Mouse (Mus musculus) forebrain, embryonic 11.5 days (tissue): ENCODE measurements around the gene Grm8. TPM values are rescaled to one million over a fixed set of nuclear protein-coding genes. Genes with fewer than 3 reads are reported as not detected.

Experiments used
- ATAC-seq: fragments of 200-750 bp; cut with Nextera tagmentation; replicated peaks from 2 replicates; pipeline ENCODE4 v1.8.0; 2017; ENCODE audit warnings: moderate TSS enrichment; ENCODE audit not compliant: low FRiP score
- DNase-seq: peaks from one replicate; pipeline ENCODE4 v3.0.0-alpha.2; 2017; ENCODE audit warnings: low spot score
- H3K27ac ChIP-seq: fragments of 300-500 bp; sonication (generic); 2 replicates; pipeline ENCODE4 v1.5.1; 2014; ENCODE audit warnings: low read depth, low read length
- H3K27me3 ChIP-seq: fragments of 300-500 bp; sonication (generic); 2 replicates; pipeline ENCODE4 v1.6.1; 2014; ENCODE audit warnings: mild to moderate bottlenecking, low read length, mixed read lengths; ENCODE audit not compliant: control insufficient read depth, insufficient read depth
- H3K36me3 ChIP-seq: fragments of 300-500 bp; sonication (generic); 2 replicates; pipeline ENCODE4 v1.6.1; 2014; ENCODE audit warnings: mild to moderate bottlenecking, low read length, moderate library complexity, mixed read lengths; ENCODE audit not compliant: control insufficient read depth, insufficient read depth
- H3K4me1 ChIP-seq: fragments of 300-500 bp; sonication (generic); replicated peaks from 2 replicates; pipeline ENCODE4 v1.6.1; 2014; ENCODE audit warnings: low read length, mixed read lengths; ENCODE audit not compliant: control insufficient read depth, insufficient read depth
- H3K4me2 ChIP-seq: fragments of 300-500 bp; sonication (generic); 2 replicates; pipeline ENCODE4 v1.6.1; 2014; ENCODE audit warnings: low read depth, mild to moderate bottlenecking, low read length, moderate library complexity, mixed read lengths; ENCODE audit not compliant: severe bottlenecking
- H3K4me3 ChIP-seq: fragments of 300-500 bp; sonication (generic); 2 replicates; pipeline ENCODE4 v1.5.1; 2014; ENCODE audit warnings: low read depth, low read length
- H3K9ac ChIP-seq: fragments of 300-500 bp; sonication (generic); 2 replicates; pipeline ENCODE4 v1.6.1; 2014; ENCODE audit warnings: low read length
- H3K9me3 ChIP-seq: fragments of 300-500 bp; sonication (generic); 2 replicates; pipeline ENCODE4 v1.6.1; 2016; ENCODE audit warnings: low read length, mixed read lengths; ENCODE audit not compliant: control insufficient read depth
- WGBS: fragments of 180-500 bp; shearing (Covaris S2); extraction: QIAGEN DNeasy Blood & Tissue Kit; methylation state at CpG from one replicate; pipeline ENCODE4 v1.1.7; 2014; 5-methylcytosine and 5-hydroxymethylcytosine counted together
- polyA plus RNA-seq: library from polyadenylated mRNA; unstranded; fragments of >200 nt; fragmentation: Nextera tagmentation; extraction: Ambion mirVana; gene quantifications from 2 replicates; pipeline ENCODE4 v1.2.1, GENCODE M21; 2014

Gene Grm8
- polyA plus RNA-seq, result 1.4 and 1.9 TPM in 2 replicates

DNA sequence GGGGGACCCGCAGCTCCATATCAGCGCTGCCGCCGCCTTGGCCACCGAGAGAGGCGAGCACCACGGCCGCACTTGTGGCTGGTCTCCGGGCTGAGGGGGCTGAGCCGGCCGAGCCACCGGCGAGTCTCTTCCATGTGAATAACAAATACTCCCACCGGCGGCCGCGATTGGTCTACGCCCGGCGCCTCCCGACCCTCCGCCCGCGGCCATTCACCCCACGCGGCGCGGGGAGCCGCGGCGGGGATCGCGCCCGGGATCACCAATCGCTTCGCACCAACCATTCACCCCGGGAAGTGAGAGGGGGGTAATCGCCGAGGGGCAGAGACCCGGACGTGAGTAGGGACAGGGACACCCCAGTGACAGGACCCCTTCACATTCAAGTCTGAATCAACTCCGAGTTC is at the start of gene Grm8:
Grm8 (minus strand) TSS at position 178 of the 401 bp plus-strand sequence.
- Histone ChIP-seq H3K4me2 (peak within 1 kb of the TSS; percentile 96), H3K36me3 (no peaks in the 10 kb centered on the region), H3K27ac (no peak within 1 kb of the TSS), H3K9ac (peak within 1 kb of the TSS; percentile 55), H3K4me1 (peaks cover 3% of the 10 kb centered on the region; the same call in 1 of the 2 replicates), H3K4me3 (peak within 1 kb of the TSS; percentile 52), H3K27me3 (peaks cover 17% of the 10 kb centered on the region), H3K9me3 (no peaks in the 10 kb centered on the region)
- whole genome bisulfite sequencing, result under 1% methylated on average over 42 of the region's 42 CpGs
- peak; percentile 78 for DNase-seq
- peak; percentile 69 for ATAC-seq

GRCm38 (mm10) chr6:28169851-28170539 is 35.0 kb upstream of the Grm8 start:
- no peak overlapping the region for H3K4me2 ChIP-seq
- 77% methylated on average over 19 of the region's 19 CpGs for WGBS
- no peaks in the 10 kb centered on the region for H3K36me3 ChIP-seq
- DNase-seq, result no peak
- no peak overlapping the region for H3K27ac ChIP-seq
- ATAC-seq, result no peak
- no peaks in the 10 kb centered on the region for H3K27me3 ChIP-seq
- H3K9me3 ChIP-seq, result no peaks in the 10 kb centered on the region
- no peak overlapping the region for H3K4me3 ChIP-seq
- no peaks in the 10 kb centered on the region for H3K4me1 ChIP-seq
- no peak overlapping the region for H3K9ac ChIP-seq

- Histone ChIP-seq H3K36me3 (no peaks in the 10 kb centered on the region), H3K4me3 (no peak overlapping the region), H3K4me2 (no peak overlapping the region), H3K4me1 (no peaks in the 10 kb centered on the region), H3K9ac (no peak overlapping the region), H3K9me3 (no peaks in the 10 kb centered on the region), H3K27ac (no peak overlapping the region), H3K27me3 (no peaks in the 10 kb centered on the region)
- WGBS, result 80% methylated on average over 5 of the region's 5 CpGs
- DNase-seq (no peak), ATAC-seq (no peak)
Measured at GRCm38 (mm10) chr6:28160399-28160798, 25.4 kb upstream of the Grm8 start.

DNA sequence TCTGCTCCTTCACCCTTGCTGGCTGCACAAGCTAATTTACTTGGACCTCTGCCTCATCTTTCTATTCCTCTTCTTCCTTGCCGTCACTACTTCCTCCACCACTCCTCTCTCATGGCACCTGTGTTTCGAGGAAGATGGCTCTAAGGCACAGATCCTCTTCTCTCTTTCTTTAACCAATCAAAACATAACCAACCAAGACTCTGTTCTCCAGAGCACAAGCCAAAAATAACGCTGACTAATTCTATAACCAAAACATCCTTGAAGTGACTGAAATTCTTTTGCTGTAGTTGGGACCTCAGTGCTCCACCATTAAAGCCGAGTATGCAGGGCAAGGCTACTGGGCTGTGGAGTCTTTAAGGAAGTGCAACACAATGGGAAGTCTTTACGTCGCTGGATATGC is 11.5 kb upstream of the Grm8 start:
- Histone ChIP-seq H3K4me3 (no peak overlapping the region), H3K4me1 (no peaks in the 10 kb centered on the region), H3K9me3 (no peaks in the 10 kb centered on the region), H3K27ac (no peak overlapping the region), H3K36me3 (no peaks in the 10 kb centered on the region), H3K27me3 (no peaks in the 10 kb centered on the region), H3K9ac (no peak overlapping the region), H3K4me2 (no peak overlapping the region)
- WGBS, result 76% methylated on average over 6 of the region's 6 CpGs
- ATAC-seq, result no peak
- no peak for DNase-seq

GRCm38 (mm10) chr6:28142332-28142731 is 7.4 kb upstream of the Grm8 start:
- H3K27me3 ChIP-seq, result no peaks in the 10 kb centered on the region; the same call in 1 of the 2 replicates
- H3K4me3 ChIP-seq, result no peak overlapping the region
- ATAC-seq (peak; percentile 81), DNase-seq (no peak)
- H3K9me3 ChIP-seq, result no peaks in the 10 kb centered on the region
- 6% methylated on average over 2 of the region's 2 CpGs for WGBS
- no peak overlapping the region for H3K27ac ChIP-seq
- H3K36me3 ChIP-seq, result no peaks in the 10 kb centered on the region
- no peaks in the 10 kb centered on the region for H3K4me1 ChIP-seq
- no peak overlapping the region for H3K9ac ChIP-seq
- H3K4me2 ChIP-seq, result no peak overlapping the region

- Histone ChIP-seq H3K4me3 (peak overlapping the region; percentile 52), H3K27me3 (peaks cover 17% of the 10 kb centered on the region), H3K4me2 (peak overlapping the region; percentile 96), H3K9me3 (no peaks in the 10 kb centered on the region), H3K9ac (peak overlapping the region; percentile 55), H3K4me1 (peaks cover 3% of the 10 kb centered on the region; the same call in 1 of the 2 replicates), H3K27ac (no peak overlapping the region), H3K36me3 (no peaks in the 10 kb centered on the region)
- WGBS, result under 1% methylated on average over 37 of the region's 37 CpGs
- ATAC-seq (peak; percentile 90), DNase-seq (peak; percentile 95)
Measured at GRCm38 (mm10) chr6:28135411-28136233, 644 bp upstream of the Grm8 start.

GRCm38 (mm10) chr6:28134251-28134801 is 652 bp downstream of the Grm8 start:
- Histone ChIP-seq H3K9me3 (no peaks in the 10 kb centered on the region), H3K27ac (no peak overlapping the region), H3K4me1 (peaks cover 3% of the 10 kb centered on the region; the same call in 1 of the 2 replicates), H3K36me3 (no peaks in the 10 kb centered on the region), H3K9ac (no peak overlapping the region; the same call in 1 of the 2 replicates), H3K4me2 (peak overlapping the region; percentile 96), H3K4me3 (peak overlapping the region; percentile 52), H3K27me3 (peaks cover 17% of the 10 kb centered on the region)
- ATAC-seq (0 out of 2 replicates have a peak, but pooled peaks have one; percentile 5), DNase-seq (peak; percentile 78)
- WGBS, result under 1% methylated on average over 20 of the region's 20 CpGs

- Histone ChIP-seq H3K27ac (no peak overlapping the region), H3K4me1 (peaks cover 3% of the 10 kb centered on the region; the same call in 1 of the 2 replicates), H3K27me3 (peaks cover 17% of the 10 kb centered on the region), H3K36me3 (no peaks in the 10 kb centered on the region), H3K4me3 (peak overlapping the region; percentile 52), H3K9ac (peak overlapping the region; percentile 39), H3K9me3 (no peaks in the 10 kb centered on the region), H3K4me2 (peak overlapping the region; percentile 96)
- ATAC-seq, result no peak; the same call in 1 of the 2 replicates
- DNase-seq, result peak; percentile 67
- under 1% methylated on average over 29 of the region's 38 CpGs for WGBS
Measured at GRCm38 (mm10) chr6:28133206-28134063, 1.5 kb downstream of the Grm8 start.
